Mouse (Mus musculus): ENCODE measurements at regions not wholly inside any gene's neighbourhood (a gene's known extent, or its start where the extent isn't known, plus 50 kb on each side); places are given as distances from the start of the nearest gene placed in this dataset.

DNA sequence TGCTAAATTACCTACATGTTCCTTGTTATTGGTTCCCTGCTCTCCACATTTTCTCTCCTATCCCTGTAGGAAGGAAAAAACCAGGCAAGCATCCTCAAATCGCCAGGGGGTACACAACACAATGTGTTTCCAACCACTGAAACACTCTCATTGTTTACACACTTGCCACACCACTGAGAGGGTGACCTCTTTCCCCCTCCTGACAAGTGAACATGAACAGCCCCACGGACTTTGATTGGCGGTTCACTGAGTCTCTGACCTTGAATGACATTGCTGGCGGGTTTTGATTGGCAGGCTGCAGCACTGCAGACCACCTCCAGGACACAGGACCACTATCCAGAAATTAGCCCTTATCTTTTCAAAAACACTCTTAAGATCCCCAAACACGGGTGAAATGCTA is 211.7 kb upstream of the Onecut1 start:
- DNase-seq (ENCODE audit: low spot score) = no peak

DNA sequence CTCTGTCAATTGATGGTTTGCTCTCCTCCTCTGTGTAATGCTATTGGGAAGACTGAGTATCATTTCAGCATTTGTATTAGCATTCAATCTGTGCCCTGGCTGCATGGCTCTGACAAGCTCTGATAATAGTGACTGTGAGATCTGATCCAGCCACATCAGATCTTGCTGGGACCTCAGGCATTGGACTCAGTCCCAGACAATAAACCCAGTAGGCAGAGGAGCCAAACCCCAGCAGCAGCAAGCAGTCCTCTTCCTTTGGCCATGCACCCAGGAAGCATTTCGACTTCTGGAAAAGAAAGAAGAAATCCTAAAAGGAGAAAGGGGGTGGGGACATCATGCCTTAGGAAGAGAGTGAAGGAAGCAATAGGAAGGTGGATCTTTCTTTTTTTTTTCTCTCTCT is 205.8 kb upstream of the Onecut1 start:
- no peak for DNase-seq (ENCODE audit: low spot score)

DNA sequence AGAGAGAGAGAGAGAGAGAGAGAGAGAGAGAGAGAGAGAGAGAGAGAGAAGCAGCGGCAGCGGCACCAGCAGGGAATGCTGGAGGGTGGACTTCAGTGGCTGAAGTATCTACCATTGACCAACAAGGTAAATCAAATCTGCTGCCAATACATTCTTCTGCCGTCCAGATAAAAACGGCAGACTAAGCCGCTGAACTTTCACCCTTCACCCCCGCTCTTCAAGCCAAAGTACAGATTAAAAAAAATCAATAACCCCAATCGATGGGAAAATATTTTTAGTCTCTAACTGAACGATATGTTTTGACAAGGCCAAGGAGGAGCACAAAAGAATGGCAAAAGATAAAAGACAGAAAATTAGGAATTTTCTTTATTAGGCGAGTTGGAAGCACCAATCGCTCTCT is 205.3 kb upstream of the Onecut1 start:
- no peak for DNase-seq (ENCODE audit: low spot score)

GRCm38 (mm10) chr9:74671356-74671952 is 190.3 kb upstream of the Onecut1 start:
- DNase-seq (ENCODE audit: low spot score) = no peak

DNA sequence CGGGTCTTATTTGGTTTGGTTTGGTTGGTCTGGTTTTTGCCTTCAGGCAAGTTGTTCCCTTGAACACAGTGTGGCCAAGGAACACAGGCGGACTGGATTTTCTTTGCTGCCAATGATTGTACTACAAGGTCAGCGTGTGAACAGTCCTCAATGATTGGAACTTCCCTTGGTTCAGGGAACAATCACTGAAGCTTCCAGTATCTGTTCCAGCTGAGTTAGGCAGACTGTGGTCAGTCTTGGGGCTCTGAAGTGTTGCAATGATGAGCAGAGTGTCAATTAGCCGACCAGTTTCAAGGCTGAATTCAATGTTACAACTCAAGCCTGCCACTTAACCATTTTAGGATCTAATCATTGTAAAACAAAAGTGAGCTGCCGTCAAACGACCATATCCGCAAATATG is 189.5 kb upstream of the Onecut1 start:
- DNase-seq (ENCODE audit: low spot score) = no peak

DNA sequence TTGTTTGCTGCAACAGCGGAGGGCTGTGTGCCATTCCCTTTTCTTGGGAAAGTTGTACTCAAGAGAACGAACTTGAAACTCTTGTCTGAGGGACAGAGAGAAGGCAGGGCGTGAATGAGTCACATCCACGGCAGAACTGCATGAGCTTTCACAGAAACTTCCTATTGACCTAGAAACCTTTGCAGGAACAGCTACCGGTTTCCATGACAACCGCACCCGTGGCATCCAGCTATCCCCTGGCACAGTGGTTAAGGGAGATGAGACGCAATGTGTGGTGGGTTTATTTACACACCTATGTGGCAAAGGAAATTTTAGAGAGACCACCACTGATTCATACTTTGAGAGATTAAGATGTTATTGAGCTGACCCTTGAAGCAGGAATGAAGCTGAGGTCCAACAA is 163.5 kb upstream of the Onecut1 start:
- DNase-seq (ENCODE audit: low spot score) = no peak

- no peak for DNase-seq (ENCODE audit: low spot score)
Measured at GRCm38 (mm10) chr9:74705698-74706097, 156.0 kb upstream of the Onecut1 start.

GRCm38 (mm10) chr9:74707608-74708007 is 154.1 kb upstream of the Onecut1 start:
- no peak for DNase-seq (ENCODE audit: low spot score)

DNA sequence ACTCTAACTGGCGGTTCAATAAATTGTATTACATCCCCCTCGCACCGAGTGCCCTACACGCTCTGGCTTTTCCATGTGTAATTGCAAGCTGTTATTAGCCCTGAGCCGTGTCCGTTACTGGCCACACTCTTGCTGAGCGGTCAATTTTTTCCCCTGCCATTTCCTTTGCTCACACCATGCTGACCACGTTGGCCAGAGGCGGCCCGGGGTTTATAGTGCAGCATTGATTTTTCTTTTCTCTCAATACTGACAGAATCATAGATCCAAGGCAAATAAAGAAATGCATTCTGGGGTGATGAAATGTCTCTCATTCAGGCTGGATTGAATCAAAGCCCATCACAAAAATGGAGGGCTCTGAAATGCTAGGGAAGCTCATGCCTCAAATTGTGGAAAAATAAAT is 150.0 kb upstream of the Onecut1 start:
- DNase-seq (ENCODE audit: low spot score) = no peak

GRCm38 (mm10) chr9:74732451-74732850 is 129.3 kb upstream of the Onecut1 start:
- DNase-seq (ENCODE audit: low spot score) = no peak

GRCm38 (mm10) chr9:74741949-74742348 is 119.8 kb upstream of the Onecut1 start:
- no peak for DNase-seq (ENCODE audit: low spot score)

- DNase-seq (ENCODE audit: low spot score) = no peak
Measured at GRCm38 (mm10) chr9:74747886-74748285, 113.8 kb upstream of the Onecut1 start.

- no peak for DNase-seq (ENCODE audit: low spot score)
Measured at GRCm38 (mm10) chr9:74758025-74758424, 103.7 kb upstream of the Onecut1 start.

GRCm38 (mm10) chr9:74758876-74759275 is 102.8 kb upstream of the Onecut1 start:
- no peak for DNase-seq (ENCODE audit: low spot score)

GRCm38 (mm10) chr9:74780419-74780818 is 81.3 kb upstream of the Onecut1 start:
- no peak for DNase-seq (ENCODE audit: low spot score)

GRCm38 (mm10) chr9:74793394-74793793 is 68.3 kb upstream of the Onecut1 start:
- DNase-seq (ENCODE audit: low spot score) = no peak

DNA sequence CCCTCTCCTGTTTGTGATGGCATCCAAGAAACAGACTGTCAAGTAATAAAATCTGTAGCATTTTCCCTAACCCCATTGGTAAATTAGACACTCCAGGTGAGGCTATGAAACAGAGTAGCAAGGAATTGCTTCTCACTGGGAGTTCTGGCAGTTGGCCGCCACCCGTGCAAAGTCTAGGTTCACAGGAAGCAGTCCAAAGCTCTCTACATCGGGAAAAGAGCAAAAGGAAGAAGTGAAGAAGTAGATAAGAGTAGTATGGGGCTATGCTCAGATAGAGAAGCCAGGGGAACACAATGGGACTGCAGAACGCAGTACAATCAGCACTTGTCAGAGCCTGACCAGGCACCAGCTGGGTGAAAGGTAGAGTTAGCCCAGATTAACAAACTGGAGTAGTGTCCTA is 65.7 kb upstream of the Onecut1 start:
- DNase-seq (ENCODE audit: low spot score) = no peak

DNA sequence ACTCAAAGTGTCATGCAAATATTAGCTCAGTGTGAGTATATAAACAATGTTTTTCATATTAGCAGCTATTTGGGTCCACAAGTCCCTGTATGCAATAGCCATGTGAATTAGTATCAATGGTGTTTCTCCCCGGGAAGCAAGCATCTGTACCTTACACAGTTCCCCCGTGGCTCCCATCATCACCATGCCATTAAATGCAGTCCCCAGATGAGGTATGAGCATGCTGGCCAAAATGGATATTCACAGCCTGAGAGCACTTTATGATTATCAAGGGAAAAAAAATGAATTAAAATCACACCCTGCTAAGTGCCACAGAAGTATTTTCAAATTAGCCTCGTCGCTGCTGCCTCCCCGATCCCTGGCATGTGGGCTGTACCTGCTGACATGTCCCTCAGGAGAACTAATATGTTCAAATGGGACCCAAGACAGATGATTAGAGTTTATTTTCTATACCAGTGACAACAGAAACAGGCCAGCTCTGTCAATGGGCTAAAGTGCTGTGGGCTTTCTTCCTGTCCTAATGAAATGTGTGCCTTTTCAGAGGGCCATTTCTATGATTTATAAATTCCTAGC is 64.4 kb upstream of the Onecut1 start:
- DNase-seq (ENCODE audit: low spot score) = no peak

DNA sequence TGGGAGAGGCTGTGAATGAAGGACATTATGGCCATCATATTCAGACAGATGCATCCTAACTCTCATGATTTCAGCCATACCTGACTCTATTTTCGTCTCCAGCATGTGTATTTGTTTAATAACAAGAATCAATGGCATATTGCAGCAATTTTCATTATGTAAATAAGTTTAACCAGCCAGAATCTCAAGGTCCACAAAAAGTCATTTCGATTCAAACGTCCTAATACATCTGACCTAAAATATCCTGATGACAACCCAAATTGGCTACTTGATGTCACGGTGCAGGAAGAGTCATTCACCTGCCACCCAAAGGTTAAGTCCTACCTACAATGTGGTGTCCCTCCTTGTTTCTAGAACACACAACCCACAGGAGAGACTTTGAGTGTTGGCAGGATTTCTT is 60.6 kb upstream of the Onecut1 start:
- DNase-seq (ENCODE audit: low spot score) = no peak

DNA sequence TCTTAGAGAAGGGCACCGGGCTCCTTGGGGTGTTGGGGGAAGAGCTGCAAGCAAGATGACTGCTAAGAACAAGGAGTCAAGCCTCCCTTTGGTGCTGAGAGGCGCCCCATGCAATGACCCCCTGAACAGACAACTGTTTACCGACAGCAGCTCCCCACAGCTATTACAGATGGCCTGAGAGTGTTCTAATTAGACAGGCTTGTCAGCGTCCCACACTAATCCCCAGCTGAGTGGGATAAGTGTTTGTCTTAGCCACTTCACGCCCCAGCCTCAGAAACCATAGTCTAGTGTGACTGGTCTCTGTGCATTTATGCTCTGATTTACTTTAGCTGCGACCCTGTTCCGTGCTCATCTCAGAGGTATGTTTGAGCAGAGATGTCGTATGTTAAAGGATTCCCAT is 50.3 kb upstream of the Onecut1 start:
- no peak for DNase-seq (ENCODE audit: low spot score)

All from urinary bladder, postnatal 14 days (tissue).